Mouse (Mus musculus) v-Abl transformed pro-B cells (cell line): ENCODE results near the gene Ucp2.

Source experiments
- in situ Hi-C, 2 experiments: fragments of 400-800 bp; cut with MboI; formaldehyde crosslinking; loops; one replicate each; pipeline ENCODE4 v1.15.1; 2025; ENCODE audit not compliant: unreplicated experiment in 2 of 2

The Ucp2 gene

DNA sequence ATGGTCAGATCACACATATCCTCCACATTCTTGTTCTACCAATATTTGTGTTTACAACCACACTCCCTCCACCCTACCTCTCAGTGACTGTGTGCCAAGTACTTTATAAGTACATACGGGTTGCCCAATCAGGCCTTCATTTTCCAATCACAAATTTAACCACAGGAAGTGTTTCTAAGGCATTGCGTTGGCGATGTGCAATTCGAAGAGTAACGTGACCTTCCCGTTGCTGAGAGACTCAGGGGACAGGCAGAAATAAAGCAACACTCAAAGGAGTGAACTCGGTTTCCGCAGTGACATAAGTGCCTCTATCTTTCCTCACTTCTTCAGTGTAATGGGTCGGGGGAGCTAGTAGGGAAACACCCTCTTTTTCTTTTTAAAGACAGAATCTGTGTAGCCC, 46.4 kb downstream of the Ucp2 start:
- in situ Hi-C loops: loop anchor here in 1 of 2 experiments (5.0 kb wide), 1 partner anchor 43 kb away; no protein-coding TSS in a partner anchor

DNA sequence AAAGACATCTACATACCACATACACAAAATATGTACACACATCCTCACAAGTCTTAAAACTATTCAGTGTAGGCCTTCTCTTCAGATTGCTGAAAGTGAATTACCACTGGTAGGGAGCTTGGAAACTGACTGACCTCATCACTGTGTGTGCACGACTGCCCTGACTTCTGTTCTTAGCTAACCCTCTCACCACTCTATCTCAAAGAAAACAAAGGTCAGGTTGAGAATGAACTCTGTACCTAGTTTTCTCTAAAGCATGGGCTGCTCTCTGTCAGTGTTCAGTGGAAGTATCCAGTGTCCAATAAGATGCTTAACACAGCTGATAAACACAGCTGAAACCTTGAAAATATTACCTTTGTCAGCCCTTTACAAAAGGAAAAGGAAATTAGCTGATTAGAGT, 51.3 kb downstream of the Ucp2 start:
- in situ Hi-C loops: no loop called here

DNA sequence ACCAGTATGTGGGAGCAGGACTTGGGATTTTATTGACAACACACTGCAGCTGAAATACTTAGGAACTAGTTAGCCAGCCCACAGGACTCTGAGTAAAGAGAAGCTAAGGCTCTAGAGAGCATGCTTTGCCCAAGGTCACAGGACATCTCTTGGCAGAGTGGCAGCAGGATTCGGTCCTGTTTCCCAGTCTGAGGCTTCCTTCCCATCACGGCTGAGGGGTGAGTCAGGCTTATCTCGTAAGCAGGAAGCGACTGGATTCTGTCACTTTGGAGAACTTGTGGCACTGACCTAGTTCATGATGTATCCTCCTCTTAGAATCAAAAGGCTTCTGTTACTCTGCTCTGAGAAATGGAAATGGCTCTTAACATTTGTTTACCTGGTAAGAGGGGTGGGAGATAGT, 54.5 kb downstream of the Ucp2 start:
- in situ Hi-C loops: no loop called here

DNA sequence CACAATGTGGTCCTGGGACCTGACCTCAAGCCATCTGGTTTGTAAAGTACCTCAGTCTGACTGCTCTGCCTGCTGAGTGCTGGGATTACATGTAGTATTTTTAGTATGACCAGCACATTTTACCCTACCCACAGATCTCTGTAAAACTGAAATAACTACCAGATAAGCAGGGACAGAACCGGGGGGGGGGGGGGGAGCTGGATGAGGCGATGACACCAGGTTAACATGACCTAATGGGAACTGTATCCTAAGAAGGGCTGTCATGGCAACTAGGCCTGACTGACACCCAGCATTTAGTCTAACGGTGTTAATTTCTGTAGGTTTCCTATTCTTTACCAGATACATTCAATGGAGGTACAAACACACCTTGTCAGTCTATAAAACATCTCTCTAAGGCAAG, 56.7 kb downstream of the Ucp2 start:
- in situ Hi-C loops: no loop called here

DNA sequence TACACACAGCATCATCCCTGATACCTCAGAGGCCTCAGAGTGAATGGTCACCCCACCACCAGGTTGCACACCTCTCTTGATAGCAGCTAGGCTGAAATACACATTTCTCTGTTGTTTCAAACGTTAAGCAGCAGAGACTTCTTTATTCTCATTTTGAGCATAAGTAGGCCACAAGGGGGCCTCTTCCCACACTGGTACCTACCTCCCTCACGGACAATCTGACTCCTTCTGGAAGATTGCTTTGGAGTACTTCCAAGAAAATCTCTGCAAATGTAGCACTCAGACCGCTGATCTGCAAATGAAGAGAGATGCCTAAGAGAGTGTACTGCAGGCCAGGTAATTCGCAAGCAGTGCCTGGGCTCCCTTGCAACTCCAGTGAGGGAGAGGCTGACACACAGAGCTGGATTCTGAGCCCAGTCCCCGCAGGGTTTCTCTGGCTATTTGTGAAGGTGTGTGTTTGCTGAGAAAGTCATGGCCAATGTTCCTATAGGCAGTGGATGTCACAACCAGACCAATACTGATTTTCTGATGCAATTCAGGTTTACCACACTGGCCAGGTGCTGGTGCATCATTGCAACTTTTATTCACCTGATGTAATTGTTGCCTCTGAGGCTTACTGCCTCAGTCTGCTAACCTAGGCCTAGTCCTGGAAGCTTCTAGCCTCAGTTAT, 57.3 kb downstream of the Ucp2 start:
- in situ Hi-C loops: no loop called here
